In the genomic region with DNA sequence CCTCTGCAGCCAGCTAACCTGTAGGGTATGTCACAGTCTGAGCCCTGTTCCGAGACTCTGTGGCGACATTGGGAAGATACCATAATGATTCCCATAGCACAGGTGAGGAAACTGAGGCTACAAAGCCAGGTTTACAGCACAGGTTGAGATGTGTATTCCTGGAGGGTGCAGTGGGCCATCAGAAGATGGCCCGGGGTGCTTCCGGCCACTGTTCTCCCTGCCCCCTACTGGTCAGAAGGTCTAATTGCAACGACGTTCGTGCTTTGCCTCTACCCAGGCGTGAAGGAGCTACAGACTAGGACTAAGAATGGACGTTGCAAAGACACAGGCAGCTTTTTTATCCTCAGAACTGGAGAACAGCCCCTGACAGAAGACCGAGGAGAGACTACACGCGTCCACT, we compare ENCODE assay signal across 11 mouse cellular contexts. TPM values are rescaled to one million over a fixed set of nuclear protein-coding genes. Genes with fewer than 3 reads are reported as not detected.
DNase-seq lines count a peak whose midpoint lies in the region; ATAC-seq and TF ChIP-seq lines count a peak whose summit lies in the region.
"Had no signal": no experiment of that assay in that cellular context is flagged by ENCODE, and none has a peak within 500 bp of the region (broad histone marks: within the 10 kb centered on the region; RNA-seq: fewer than 3 reads in every experiment).

No protein-coding gene starts in this region.

- peak; percentile 78 for TF ChIP-seq CTCF in layer of hippocampus, adult 2 months (conservative IDR thresholded peaks at IDR 0.05)
- peak; percentile 70 to 80 for TF ChIP-seq CTCF in CH12.LX (conservative IDR thresholded peaks at IDR 0.05 in 1 of 2, IDR thresholded peaks at IDR 0.05 in 1 of 2; ENCODE audit: low read depth in 2 of 2, low read length in 2 of 2)

- no peaks in the 10 kb centered on the region for H3K9me3 ChIP-seq in CH12.LX (replicated peaks; ENCODE audit: low read length)
- H3K9me3 ChIP-seq in heart, embryonic 11.5 days (replicated peaks; ENCODE audit: control insufficient read depth, low read length), result no peaks in the 10 kb centered on the region
- H3K9me3 ChIP-seq: intestine, embryonic 15.5 days; limb, embryonic 15.5 days; neural tube, embryonic 12.5 days had no signal

- no peak overlapping the region for H3K4me2 ChIP-seq in CH12.LX (ENCODE audit: insufficient read depth, low read depth, poor library complexity, severe bottlenecking)
- H3K4me2 ChIP-seq in heart, embryonic 11.5 days, result no peak overlapping the region
- H3K4me2 ChIP-seq: intestine, embryonic 15.5 days; limb, embryonic 15.5 days; neural tube, embryonic 12.5 days had no signal

- TF ChIP-seq RAD21 in CH12.LX (IDR thresholded peaks at IDR 0.05; ENCODE audit: low read depth, low read length), result peak; percentile 31

- DNase-seq in layer of hippocampus, adult 2 months (ENCODE audit: low spot score in 2 of 2), result no peak
- DNase-seq in layer of hippocampus, adult 18-20 months (ENCODE audit: low spot score in 2 of 2), result no peak
- DNase-seq in CH12.LX (ENCODE audit: extremely low read depth) (peak; percentile 28), R1 (ENCODE audit: low read depth, low spot score) (peak; percentile 54)
- DNase-seq in right cerebral cortex, postnatal 14 days, result no peak
- DNase-seq: adrenal gland, postnatal 25 days had no signal

- dilution Hi-C loops in CH12.LX (cut with MboI; ENCODE audit: extremely low pct_ligation_motif_present, extremely low pct_unique_long_range_greater_than_20kb, low sequenced_read_pairs), result no loop called here

- 34% methylated on average over 12 of the region's 12 CpGs for WGBS in heart, embryonic 11.5 days (ENCODE audit: insufficient replicate concordance)

- no peak for TF ChIP-seq EP300 in CH12.LX (IDR thresholded peaks at IDR 0.05; ENCODE audit: low read length)

- H3K27me3 ChIP-seq in CH12.LX (replicated peaks), result peaks cover 93% of the 10 kb centered on the region
- peaks cover 9% of the 10 kb centered on the region for H3K27me3 ChIP-seq in heart, embryonic 11.5 days (ENCODE audit: control insufficient read depth, insufficient read depth, low read length)

- no peak overlapping the region for H3K9ac ChIP-seq in CH12.LX (ENCODE audit: insufficient read depth, low read depth)
- no peak overlapping the region for H3K9ac ChIP-seq in heart, embryonic 11.5 days (ENCODE audit: low read depth, low read length)
- H3K9ac ChIP-seq: intestine, embryonic 15.5 days; limb, embryonic 15.5 days; neural tube, embryonic 12.5 days had no signal

- peaks cover 3 to 12% of the 10 kb centered on the region in 2 experiments; a peak in 3 of 4 replicates for H3K4me1 ChIP-seq in CH12.LX (ENCODE audit: control insufficient read depth in 1 of 2, insufficient read depth in 2 of 2)
- H3K4me1 ChIP-seq in heart, embryonic 11.5 days (ENCODE audit: control insufficient read depth, insufficient read depth, low read length), result no peaks in the 10 kb centered on the region
- H3K4me1 ChIP-seq: intestine, embryonic 15.5 days; limb, embryonic 15.5 days had no signal

- ATAC-seq in megakaryocyte progenitor cell, adult 5-6 weeks (replicated peaks; ENCODE audit: poor library complexity), result peak; percentile 50; the same call in 1 of the 2 replicates
- no peak for ATAC-seq in heart, embryonic 11.5 days (replicated peaks; ENCODE audit: insufficient number of reproducible peaks, low FRiP score, low TSS enrichment)
- ATAC-seq: intestine, embryonic 15.5 days had no signal

- no peaks in the 10 kb centered on the region for H3K36me3 ChIP-seq in CH12.LX (replicated peaks in 1 of 2; ENCODE audit: control insufficient read depth in 1 of 2, insufficient read depth in 1 of 2, low read length in 1 of 2)
- H3K36me3 ChIP-seq in heart, embryonic 11.5 days (ENCODE audit: control insufficient read depth, insufficient read depth, low read length), result no peaks in the 10 kb centered on the region
- H3K36me3 ChIP-seq: intestine, embryonic 15.5 days; limb, embryonic 15.5 days; neural tube, embryonic 12.5 days had no signal

- no peak overlapping the region for H3K4me3 ChIP-seq in layer of hippocampus, adult 2 months
- no peak overlapping the region for H3K4me3 ChIP-seq in CH12.LX (replicated peaks in 1 of 3; ENCODE audit: low read depth in 2 of 3, low read length in 2 of 3, poor library complexity in 1 of 3)
- no peak overlapping the region for H3K4me3 ChIP-seq in heart, embryonic 11.5 days (ENCODE audit: low read depth, low read length)
- H3K4me3 ChIP-seq: intestine, embryonic 15.5 days; limb, embryonic 15.5 days; neural tube, embryonic 12.5 days had no signal

- no peak overlapping the region for H3K27ac ChIP-seq in layer of hippocampus, adult 2 months
- no peak overlapping the region for H3K27ac ChIP-seq in CH12.LX (ENCODE audit: insufficient read depth, low read depth)
- H3K27ac ChIP-seq in heart, embryonic 11.5 days (ENCODE audit: low read depth, low read length), result no peak overlapping the region
- H3K27ac ChIP-seq: intestine, embryonic 15.5 days; limb, embryonic 15.5 days; neural tube, embryonic 12.5 days had no signal

- no peaks in the 10 kb centered on the region for H3K79me2 ChIP-seq in CH12.LX (replicated peaks; ENCODE audit: control insufficient read depth, extremely low read depth, insufficient read depth, poor library complexity, severe bottlenecking)

- no peak for TF ChIP-seq POLR2A in CH12.LX (IDR thresholded peaks at IDR 0.05; ENCODE audit: low read depth, low read length)

- in situ Hi-C loops in CH12.LX (cut with MboI; ENCODE audit: low pct_ligation_motif_present, low pct_unique_long_range_greater_than_20kb, low sequenced_read_pairs), result no loop called here

TF ChIP-seq in CH12.LX, 34 proteins besides CTCF, POLR2A, EP300 and RAD21:
- TF ChIP-seq JUND (conservative IDR thresholded peaks at IDR 0.05; ENCODE audit: low read depth, low read length) (no peak), SMC3 (IDR thresholded peaks at IDR 0.05; ENCODE audit: low read depth, low read length) (peak; percentile 59), SIN3A (IDR thresholded peaks at IDR 0.05; ENCODE audit: low read length) (no peak), CHD2 (IDR thresholded peaks at IDR 0.05; ENCODE audit: low read length) (no peak), MEF2A (IDR thresholded peaks at IDR 0.05; ENCODE audit: borderline replicate concordance, low read depth, low read length) (no peak), ELF1 (IDR thresholded peaks at IDR 0.05; ENCODE audit: low read depth, low read length) (peak; percentile 58), GABPA (IDR thresholded peaks at IDR 0.05; ENCODE audit: insufficient replicate concordance, low read depth, low read length) (no peak), ETS1 (conservative IDR thresholded peaks at IDR 0.05; ENCODE audit: low read depth, low read length) (no peak)
TF ChIP-seq in CH12.LX: peak in this region for 2.

RNA-seq across cellular contexts. Expression of gene Rph3a, which starts 10.3 kb away (rescaled TPM):
- 100 to 1,000 TPM; 226 to 235 TPM for total RNA-seq in layer of hippocampus, adult 2 months (2021)
- total RNA-seq in layer of hippocampus, adult 18-20 months (2021), result 100 to 1,000 TPM; 217 to 224 TPM
- total RNA-seq in CH12.LX (2012; rRNA removed) (not detected in 2 replicates), CH12.LX (2014; rRNA removed) (not detected in 2 replicates)
- polyA plus RNA-seq in CH12.LX (2012; ENCODE audit: insufficient read length, low read depth), result not detected in 2 replicates
- total RNA-seq in megakaryocyte progenitor cell, adult 5-6 weeks (2015), result not detected in 2 replicates
- not detected in 2 replicates for total RNA-seq in megakaryocyte progenitor cell, adult 5-6 weeks (2017)
- not detected in 2 replicates for polyA plus RNA-seq in heart, embryonic 11.5 days (2014; fragmentation: Nextera tagmentation; extraction: Ambion mirVana)

Comparison
In these comparisons a context has a peak if more than half of its experiments do, and no peak if none do; other contexts are left out.
1. DNase-seq: peak in CH12.LX (single experiment) and R1 (single experiment); none in layer of hippocampus, adult 2 months (0 of 2), layer of hippocampus, adult 18-20 months (0 of 2) and right cerebral cortex, postnatal 14 days (single experiment).
2. RNA of gene Rph3a, which starts 10.3 kb away (total RNA-seq): 226 to 235 TPM in layer of hippocampus, adult 2 months and 217 to 224 TPM in layer of hippocampus, adult 18-20 months; not detected in CH12.LX and not detected in megakaryocyte progenitor cell, adult 5-6 weeks; every median in the first group is over 100 times any median in the second.